Mouse (Mus musculus): ENCODE data around the gene Scml4. TPM values are rescaled to one million over a fixed set of nuclear protein-coding genes. Genes with fewer than 3 reads are reported as not detected.

The Scml4 gene
- polyA plus RNA-seq, 1 experiment from 2014 or later, result 7.1 TPM

GRCm38 (mm10) chr10:42958686-42959085 is 98.5 kb downstream of the Scml4 start:
- Histone ChIP-seq H3K27me3 (peaks cover 17% of the 10 kb centered on the region; the same call in 1 of the 2 replicates), H3K4me2 (peak overlapping the region; percentile 55), H3K9ac (no peak overlapping the region; the same call in 1 of the 2 replicates), H3K36me3 (no peaks in the 10 kb centered on the region), H3K9me3 (no peaks in the 10 kb centered on the region), H3K27ac (no peak overlapping the region), H3K4me1 (replicated peaks) (peaks cover 24% of the 10 kb centered on the region), H3K4me3 (no peak overlapping the region)
- WGBS, result 26% methylated on average over 4 of the region's 4 CpGs
- no peak for ATAC-seq (ENCODE audit: low FRiP score)

- Histone ChIP-seq H3K27ac (no peak overlapping the region), H3K4me3 (no peak overlapping the region), H3K9me3 (no peaks in the 10 kb centered on the region), H3K9ac (no peak overlapping the region), H3K4me2 (no peak overlapping the region), H3K36me3 (no peaks in the 10 kb centered on the region), H3K4me1 (replicated peaks) (peaks cover 24% of the 10 kb centered on the region), H3K27me3 (peaks cover 7% of the 10 kb centered on the region; the same call in 1 of the 2 replicates)
- 65% methylated on average over 6 of the region's 6 CpGs for WGBS
- no peak for ATAC-seq (ENCODE audit: low FRiP score)
Observed at GRCm38 (mm10) chr10:42961771-42962170, 101.6 kb downstream of the Scml4 start.

GRCm38 (mm10) chr10:42962181-42962601 is 102.0 kb downstream of the Scml4 start:
- Histone ChIP-seq H3K9me3 (no peaks in the 10 kb centered on the region), H3K27ac (no peak overlapping the region), H3K4me2 (no peak overlapping the region), H3K36me3 (no peaks in the 10 kb centered on the region), H3K4me3 (no peak overlapping the region), H3K4me1 (replicated peaks) (peaks cover 24% of the 10 kb centered on the region), H3K9ac (no peak overlapping the region), H3K27me3 (peaks cover 2% of the 10 kb centered on the region; the same call in 1 of the 2 replicates)
- no peak for ATAC-seq (ENCODE audit: low FRiP score)
- WGBS, result 88% methylated on average over 6 of the region's 6 CpGs

- Histone ChIP-seq H3K36me3 (no peaks in the 10 kb centered on the region), H3K4me3 (no peak overlapping the region), H3K9me3 (no peaks in the 10 kb centered on the region), H3K4me2 (no peak overlapping the region), H3K9ac (no peak overlapping the region), H3K27me3 (no peaks in the 10 kb centered on the region), H3K4me1 (replicated peaks) (peaks cover 21% of the 10 kb centered on the region), H3K27ac (no peak overlapping the region)
- WGBS, result 93% methylated on average over 13 of the region's 13 CpGs
- no peak for ATAC-seq (ENCODE audit: low FRiP score)
Observed at GRCm38 (mm10) chr10:42962655-42963054, 102.5 kb downstream of the Scml4 start.

GRCm38 (mm10) chr10:42963061-42963460 is 102.9 kb downstream of the Scml4 start:
- H3K9ac ChIP-seq, result no peak overlapping the region
- H3K27ac ChIP-seq, result no peak overlapping the region
- H3K27me3 ChIP-seq, result no peaks in the 10 kb centered on the region
- ATAC-seq (ENCODE audit: low FRiP score), result no peak
- 95% methylated on average over 2 of the region's 2 CpGs for WGBS
- no peak overlapping the region for H3K4me2 ChIP-seq
- no peaks in the 10 kb centered on the region for H3K9me3 ChIP-seq
- H3K4me3 ChIP-seq, result no peak overlapping the region
- H3K36me3 ChIP-seq, result no peaks in the 10 kb centered on the region
- peaks cover 17% of the 10 kb centered on the region for H3K4me1 ChIP-seq (replicated peaks)

GRCm38 (mm10) chr10:42968332-42968731 is 108.2 kb downstream of the Scml4 start:
- 4% methylated on average over 2 of the region's 2 CpGs for WGBS
- Histone ChIP-seq H3K27me3 (no peaks in the 10 kb centered on the region), H3K9ac (no peak overlapping the region), H3K4me3 (no peak overlapping the region), H3K27ac (no peak overlapping the region), H3K36me3 (no peaks in the 10 kb centered on the region), H3K9me3 (no peaks in the 10 kb centered on the region), H3K4me1 (replicated peaks) (peaks cover 17% of the 10 kb centered on the region), H3K4me2 (no peak overlapping the region)
- no peak for ATAC-seq (ENCODE audit: low FRiP score)

GRCm38 (mm10) chr10:42972504-42973172 is 112.5 kb downstream of the Scml4 start:
- peak; percentile 65 for ATAC-seq (ENCODE audit: low FRiP score)
- WGBS, result 30% methylated on average over 17 of the region's 18 CpGs
- no peak overlapping the region for H3K4me2 ChIP-seq

GRCm38 (mm10) chr10:42973537-42973936 is 113.4 kb downstream of the Scml4 start:
- WGBS, result 47% methylated on average over 4 of the region's 4 CpGs
- no peak overlapping the region for H3K4me2 ChIP-seq
- H3K27ac ChIP-seq, result no peak overlapping the region
- H3K4me3 ChIP-seq, result no peak overlapping the region
- peaks cover 22% of the 10 kb centered on the region for H3K4me1 ChIP-seq (replicated peaks)
- H3K9me3 ChIP-seq, result no peaks in the 10 kb centered on the region
- 0 out of 2 replicates have a peak, but pooled peaks cover 4% of the 10 kb centered on the region for H3K27me3 ChIP-seq
- no peak for ATAC-seq (ENCODE audit: low FRiP score)
- no peak overlapping the region for H3K9ac ChIP-seq
- H3K36me3 ChIP-seq, result no peaks in the 10 kb centered on the region

More at GRCm38 (mm10) chr10:42972504-42973172, 112.5 kb downstream of the Scml4 start:
- Histone ChIP-seq H3K9me3 (no peaks in the 10 kb centered on the region), H3K27me3 (no peaks in the 10 kb centered on the region), H3K4me1 (replicated peaks) (peaks cover 25% of the 10 kb centered on the region), H3K27ac (no peak overlapping the region), H3K4me3 (no peak overlapping the region), H3K36me3 (no peaks in the 10 kb centered on the region), H3K9ac (no peak overlapping the region)

- H3K27me3 ChIP-seq, result peaks cover 11% of the 10 kb centered on the region; the same call in 1 of the 2 replicates
- peaks cover 15% of the 10 kb centered on the region; the same call in 1 of the 2 replicates for H3K4me1 ChIP-seq (replicated peaks)
- H3K4me3 ChIP-seq, result no peak overlapping the region
- no peaks in the 10 kb centered on the region for H3K9me3 ChIP-seq
- WGBS, result 87% methylated on average over 6 of the region's 6 CpGs
- no peak overlapping the region for H3K27ac ChIP-seq
- no peak for ATAC-seq (ENCODE audit: low FRiP score)
- no peak overlapping the region for H3K4me2 ChIP-seq
- H3K36me3 ChIP-seq, result no peaks in the 10 kb centered on the region
- no peak overlapping the region for H3K9ac ChIP-seq
Observed at GRCm38 (mm10) chr10:42976577-42976976, 116.4 kb downstream of the Scml4 start.

GRCm38 (mm10) chr10:42978346-42978745 is 118.2 kb downstream of the Scml4 start:
- Histone ChIP-seq H3K9me3 (no peaks in the 10 kb centered on the region), H3K4me2 (no peak overlapping the region), H3K27me3 (peaks cover 18% of the 10 kb centered on the region; the same call in 1 of the 2 replicates), H3K4me1 (replicated peaks) (peaks cover 13% of the 10 kb centered on the region; the same call in 1 of the 2 replicates), H3K36me3 (no peaks in the 10 kb centered on the region), H3K27ac (no peak overlapping the region), H3K4me3 (no peak overlapping the region), H3K9ac (no peak overlapping the region)
- ATAC-seq (ENCODE audit: low FRiP score), result no peak
- 65% methylated on average over 3 of the region's 3 CpGs for WGBS

- H3K4me2 ChIP-seq, result no peak overlapping the region
- no peaks in the 10 kb centered on the region for H3K36me3 ChIP-seq
- no peak overlapping the region for H3K4me3 ChIP-seq
- WGBS, result 43% methylated on average over 7 of the region's 7 CpGs
- H3K9me3 ChIP-seq, result no peaks in the 10 kb centered on the region
- peaks cover 18% of the 10 kb centered on the region; the same call in 1 of the 2 replicates for H3K27me3 ChIP-seq
- ATAC-seq (ENCODE audit: low FRiP score), result peak; percentile 59
- H3K4me1 ChIP-seq (replicated peaks), result peaks cover 5% of the 10 kb centered on the region; the same call in 1 of the 2 replicates
- H3K9ac ChIP-seq, result no peak overlapping the region
- H3K27ac ChIP-seq, result no peak overlapping the region
Observed at GRCm38 (mm10) chr10:42980999-42981757, 121.0 kb downstream of the Scml4 start.

- H3K4me2 ChIP-seq, result no peak overlapping the region
- H3K36me3 ChIP-seq, result no peaks in the 10 kb centered on the region
- no peaks in the 10 kb centered on the region for H3K9me3 ChIP-seq
- no peak for ATAC-seq (ENCODE audit: low FRiP score)
- H3K27me3 ChIP-seq, result peaks cover 10% of the 10 kb centered on the region; the same call in 1 of the 2 replicates
- no peak overlapping the region for H3K9ac ChIP-seq
- H3K4me3 ChIP-seq, result no peak overlapping the region
- H3K4me1 ChIP-seq (replicated peaks), result peaks cover 16% of the 10 kb centered on the region; the same call in 1 of the 2 replicates
- 52% methylated on average over 4 of the region's 4 CpGs for WGBS
- no peak overlapping the region for H3K27ac ChIP-seq
Observed at GRCm38 (mm10) chr10:42984886-42985285, 124.7 kb downstream of the Scml4 start.
